ENCODE assay signal across 9 mouse cellular contexts in the genomic region with DNA sequence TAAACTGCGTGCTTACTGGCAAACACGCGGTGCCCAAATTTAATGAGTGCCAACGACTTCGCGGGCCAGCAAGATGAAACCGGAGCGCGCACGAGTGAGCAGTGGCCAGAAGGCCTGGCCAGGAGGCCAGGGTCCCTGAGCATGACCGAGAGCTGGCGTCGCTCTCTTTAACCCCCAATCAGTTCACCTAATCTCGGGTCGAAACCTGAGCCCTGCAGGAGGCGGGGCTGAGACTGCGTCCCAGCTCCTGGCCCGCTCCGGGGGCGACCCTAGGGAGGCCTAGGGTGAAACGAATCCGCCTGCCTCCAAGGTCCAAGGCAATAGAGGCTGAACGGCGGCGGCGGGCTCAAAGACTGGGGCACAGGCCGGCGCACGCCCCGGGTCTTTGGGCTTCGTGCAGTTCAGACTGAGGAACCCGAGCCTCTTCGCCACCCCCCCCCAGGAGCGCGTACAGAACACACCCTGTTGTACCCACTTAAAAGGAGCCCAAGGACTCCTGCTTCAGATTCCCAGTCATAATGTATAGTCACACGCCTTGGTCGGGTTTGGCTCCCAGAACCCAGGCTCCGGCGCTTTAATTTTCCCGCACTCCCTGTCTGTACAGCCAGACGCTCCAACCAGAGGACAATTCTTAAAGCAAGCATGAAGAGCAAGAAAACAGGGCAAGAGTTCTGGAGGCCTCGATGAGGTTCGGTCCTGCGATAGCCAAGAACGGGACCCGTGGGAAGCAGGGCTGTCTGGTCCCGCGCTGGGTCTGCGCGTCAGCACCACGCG. TPM values are rescaled to one million over a fixed set of nuclear protein-coding genes. Genes with fewer than 3 reads are reported as not detected.
DNase-seq lines count a peak whose midpoint lies in the region; ATAC-seq lines count a peak whose summit lies in the region.
"Had no signal": no experiment of that assay in that cellular context is flagged by ENCODE, and none has a peak within 500 bp of the region (broad histone marks: within the 10 kb centered on the region; RNA-seq: fewer than 3 reads in every experiment).

No protein-coding gene starts in this region.

- no peak for ATAC-seq in heart, embryonic 11.5 days (replicated peaks; ENCODE audit: insufficient number of reproducible peaks, low FRiP score, low TSS enrichment)
- no peak; the same call in 1 of the 2 replicates for ATAC-seq in heart, embryonic 15.5 days (replicated peaks; ENCODE audit: insufficient number of reproducible peaks, insufficient read depth, low FRiP score, low read depth)
- 0 out of 2 replicates have a peak, but pooled peaks have one; percentile 33 for ATAC-seq in liver, embryonic 11.5 days (replicated peaks; ENCODE audit: low FRiP score)
- no peak for ATAC-seq in neural tube, embryonic 15.5 days (ENCODE audit: low FRiP score)
- ATAC-seq: Patski had no signal

- no peak overlapping the region for H3K27ac ChIP-seq in heart, embryonic 11.5 days (ENCODE audit: low read depth, low read length)
- no peak overlapping the region for H3K27ac ChIP-seq in heart, embryonic 15.5 days
- no peak overlapping the region for H3K27ac ChIP-seq in liver, embryonic 11.5 days (ENCODE audit: low read depth, low read length)
- H3K27ac ChIP-seq in neural tube, embryonic 15.5 days (replicated peaks): no peak overlapping the region

- under 1% methylated on average over 52 of the region's 52 CpGs for WGBS in heart, embryonic 11.5 days (ENCODE audit: insufficient replicate concordance)
- WGBS in heart, embryonic 15.5 days: under 1% methylated on average over 52 of the region's 52 CpGs
- under 1% methylated on average over 52 of the region's 52 CpGs for WGBS in liver, embryonic 11.5 days
- WGBS in neural tube, embryonic 15.5 days: under 1% methylated on average over 52 of the region's 52 CpGs

- no peak for DNase-seq in heart, postnatal 14 days
- peak; percentile 57 for DNase-seq in ZHBTc4 (ENCODE audit: low read depth, low spot score)
- DNase-seq in liver, embryonic 11.5 days (ENCODE audit: low spot score): peak; percentile 50
- DNase-seq in layer of hippocampus, postnatal 14 days (ENCODE audit: low spot score in 2 of 2): no peak
- DNase-seq in ovary, postnatal 14 days (ENCODE audit: low spot score): no peak

- H3K4me1 ChIP-seq in heart, embryonic 11.5 days (ENCODE audit: control insufficient read depth, insufficient read depth, low read length): peaks cover 41% of the 10 kb centered on the region
- H3K4me1 ChIP-seq in heart, embryonic 15.5 days (replicated peaks): peaks cover 60% of the 10 kb centered on the region
- H3K4me1 ChIP-seq in liver, embryonic 11.5 days (replicated peaks; ENCODE audit: control insufficient read depth, insufficient read depth, low read length): peaks cover 30% of the 10 kb centered on the region
- H3K4me1 ChIP-seq in neural tube, embryonic 15.5 days: peaks cover 52% of the 10 kb centered on the region

- peak overlapping the region; percentile 45 for H3K4me3 ChIP-seq in heart, embryonic 11.5 days (ENCODE audit: low read depth, low read length)
- peak overlapping the region; percentile 48 for H3K4me3 ChIP-seq in heart, embryonic 15.5 days
- peak overlapping the region; percentile 39 for H3K4me3 ChIP-seq in liver, embryonic 11.5 days (ENCODE audit: low read depth, low read length)
- peak overlapping the region; percentile 9 for H3K4me3 ChIP-seq in neural tube, embryonic 15.5 days (replicated peaks)

- H3K36me3 ChIP-seq in heart, embryonic 11.5 days (ENCODE audit: control insufficient read depth, insufficient read depth, low read length): no peaks in the 10 kb centered on the region
- no peaks in the 10 kb centered on the region for H3K36me3 ChIP-seq in heart, embryonic 15.5 days
- no peaks in the 10 kb centered on the region for H3K36me3 ChIP-seq in liver, embryonic 11.5 days (ENCODE audit: control insufficient read depth, insufficient read depth, low read length)
- H3K36me3 ChIP-seq in neural tube, embryonic 15.5 days: no peaks in the 10 kb centered on the region

- peak overlapping the region; percentile 80 for H3K4me2 ChIP-seq in heart, embryonic 11.5 days
- peak overlapping the region; percentile 82 for H3K4me2 ChIP-seq in heart, embryonic 15.5 days
- H3K4me2 ChIP-seq in liver, embryonic 11.5 days: peak overlapping the region; percentile 61
- peak overlapping the region; percentile 47 for H3K4me2 ChIP-seq in neural tube, embryonic 15.5 days

- intact Hi-C loops in heart, postnatal 14 days (cut with DNase I): loop anchor here (10.0 kb wide), 1 partner anchor 1270 kb away; a partner anchor contains a TSS

- peaks cover 91% of the 10 kb centered on the region for H3K27me3 ChIP-seq in heart, embryonic 11.5 days (ENCODE audit: control insufficient read depth, insufficient read depth, low read length)
- H3K27me3 ChIP-seq in heart, embryonic 15.5 days: peaks cover 91% of the 10 kb centered on the region
- peaks cover 91% of the 10 kb centered on the region for H3K27me3 ChIP-seq in liver, embryonic 11.5 days (replicated peaks; ENCODE audit: control insufficient read depth, insufficient read depth, low read length)
- H3K27me3 ChIP-seq in neural tube, embryonic 15.5 days (replicated peaks): peaks cover 91% of the 10 kb centered on the region

- H3K9me3 ChIP-seq in heart, embryonic 11.5 days (replicated peaks; ENCODE audit: control insufficient read depth, low read length): no peaks in the 10 kb centered on the region
- H3K9me3 ChIP-seq in heart, embryonic 15.5 days (replicated peaks): no peaks in the 10 kb centered on the region
- no peaks in the 10 kb centered on the region for H3K9me3 ChIP-seq in liver, embryonic 11.5 days (ENCODE audit: control insufficient read depth, low read length)
- no peaks in the 10 kb centered on the region for H3K9me3 ChIP-seq in neural tube, embryonic 15.5 days (replicated peaks)

- H3K9ac ChIP-seq in heart, embryonic 11.5 days (ENCODE audit: low read depth, low read length): no peak overlapping the region
- peak overlapping the region; percentile 36 for H3K9ac ChIP-seq in heart, embryonic 15.5 days
- no peak overlapping the region for H3K9ac ChIP-seq in liver, embryonic 11.5 days (ENCODE audit: low read depth, low read length)
- no peak overlapping the region for H3K9ac ChIP-seq in neural tube, embryonic 15.5 days (replicated peaks)

RNA-seq across cellular contexts. Expression of a gene that starts 1.0 kb away (rescaled TPM):
- polyA plus RNA-seq in heart, embryonic 11.5 days (2014; fragmentation: Nextera tagmentation; extraction: Ambion mirVana): not detected in 2 replicates
- 1 to 10 TPM in 1 of 2 experiments, under 1 TPM in 1; 0.29 to 1.5 TPM for total RNA-seq in heart, postnatal 14 days (2021)
- polyA plus RNA-seq in heart, embryonic 15.5 days (2015; fragmentation: Nextera tagmentation; extraction: Ambion mirVana): 0.11 and 1.5 TPM in 2 replicates
- polyA plus RNA-seq in liver, embryonic 11.5 days (2014; fragmentation: Nextera tagmentation; extraction: Ambion mirVana): 0.22 and 0.30 TPM in 2 replicates
- 2.1 TPM in 1 of 2 replicates, not detected in the other for polyA plus RNA-seq in neural tube, embryonic 15.5 days (2015; fragmentation: Nextera tagmentation; extraction: Ambion mirVana)
- total RNA-seq in layer of hippocampus, postnatal 14 days (2021): not detected

Comparison
In these comparisons a context has a peak if more than half of its experiments do, and no peak if none do; other contexts are left out.
1. DNase-seq: peak in ZHBTc4 (single experiment) and liver, embryonic 11.5 days (single experiment); none in heart, postnatal 14 days (0 of 2), layer of hippocampus, postnatal 14 days (0 of 2) and ovary, postnatal 14 days (single experiment).
2. Peak in every context shown above with its lines, with median percentiles within 50 percentile points of each other: H3K4me2 ChIP-seq and H3K4me3 ChIP-seq.